Comparison of ENCODE assay signal across 8 mouse cellular contexts in genomic region chr9:21752252-21752792, GRCm38 (mm10). TPM values are rescaled to one million over a fixed set of nuclear protein-coding genes. Genes with fewer than 3 reads are reported as not detected.
DNase-seq lines count a peak whose midpoint lies in the region; ATAC-seq and TF ChIP-seq lines count a peak whose summit lies in the region.

No protein-coding gene starts in this region.

- no peaks in the 10 kb centered on the region for H3K27me3 ChIP-seq in lung, embryonic 14.5 days (ENCODE audit: insufficient read depth, low read length)

- TF ChIP-seq CTCF in lung, embryonic 14.5 days (IDR thresholded peaks at IDR 0.05; ENCODE audit: low read depth) = no peak

- H3K9me3 ChIP-seq in lung, embryonic 14.5 days (ENCODE audit: low read depth, low read length) = no peaks in the 10 kb centered on the region

- no peak overlapping the region for H3K9ac ChIP-seq in lung, embryonic 14.5 days

- H3K4me3 ChIP-seq in lung, embryonic 14.5 days (ENCODE audit: low read depth, low read length) = no peak overlapping the region

- no peak for ATAC-seq in lung, embryonic 14.5 days (ENCODE audit: insufficient read depth)

- no peak overlapping the region for H3K4me2 ChIP-seq in lung, embryonic 14.5 days

- H3K4me1 ChIP-seq in lung, embryonic 14.5 days (ENCODE audit: insufficient read depth) = peaks cover 10% of the 10 kb centered on the region

- peak overlapping the region; percentile 67; the same call in 1 of the 2 replicates for H3K27ac ChIP-seq in lung, embryonic 14.5 days (ENCODE audit: low read depth)

- peaks cover 62% of the 10 kb centered on the region for H3K36me3 ChIP-seq in lung, embryonic 14.5 days (ENCODE audit: insufficient read depth)

- DNase-seq in adrenal gland, adult 2 months = peak; percentile 58
- no peak for DNase-seq in adrenal gland, adult 8-10 months
- peak; percentile 71 for DNase-seq in urinary bladder, postnatal 4 days (ENCODE audit: low spot score in 2 of 2)
- DNase-seq in urinary bladder, postnatal 10 days (ENCODE audit: low spot score) = no peak
- peak; percentile 59 for DNase-seq in kidney, adult 18-20 months
- DNase-seq in lung, embryonic 14.5 days = peak; percentile 49
- no peak for DNase-seq in thymus, postnatal 10 days (ENCODE audit: low spot score in 2 of 2)
- DNase-seq in spleen, postnatal 10 days (ENCODE audit: low spot score in 2 of 2) = no peak

- 41% methylated on average over 10 of the region's 10 CpGs for WGBS in lung, embryonic 14.5 days

RNA-seq across cellular contexts. Expression of gene Spc24, which starts 7.8 kb away (rescaled TPM):
- 1 to 10 TPM; 1.9 to 3.7 TPM for total RNA-seq in adrenal gland, adult 2 months (2021)
- polyA plus RNA-seq in adrenal gland, adult 2 months (2012; rRNA removed) = 1.4 and 1.5 TPM in 2 replicates
- 1 to 10 TPM in 3 of 4 experiments, under 1 TPM in 1; 0.32 to 4.9 (median 2.1) TPM for total RNA-seq in adrenal gland, adult 8-10 months (2022)
- polyA plus RNA-seq in lung, embryonic 14.5 days (2014; fragmentation: Nextera tagmentation; extraction: Ambion mirVana) = 159 and 173 TPM in 2 replicates

RNA-seq across cellular contexts. Expression of gene Ldlr, which starts 29.0 kb away (rescaled TPM):
- total RNA-seq in adrenal gland, adult 2 months (2021) = 100 to 1,000 TPM in 1 of 2 experiments, 10 to 100 TPM in 1; 61.6 to 210 TPM
- polyA plus RNA-seq in adrenal gland, adult 2 months (2012; rRNA removed) = 79.5 and 143 TPM in 2 replicates
- total RNA-seq in adrenal gland, adult 8-10 months (2022) = 100 to 1,000 TPM; 102 to 164 (median 147) TPM
- polyA plus RNA-seq in lung, embryonic 14.5 days (2014; fragmentation: Nextera tagmentation; extraction: Ambion mirVana) = 24.2 and 24.4 TPM in 2 replicates

RNA-seq across cellular contexts. Expression of gene Kank2, which starts 46.2 kb away (rescaled TPM):
- total RNA-seq in adrenal gland, adult 2 months (2021) = 10 to 100 TPM; 28.4 to 56.2 TPM
- 67.8 and 76.1 TPM in 2 replicates for polyA plus RNA-seq in adrenal gland, adult 2 months (2012; rRNA removed)
- total RNA-seq in adrenal gland, adult 8-10 months (2022) = 10 to 100 TPM; 35.0 to 58.9 (median 47.5) TPM
- 16.4 TPM in 2 replicates for polyA plus RNA-seq in lung, embryonic 14.5 days (2014; fragmentation: Nextera tagmentation; extraction: Ambion mirVana)

Comparison
In these comparisons a context has a peak if more than half of its experiments do, and no peak if none do; other contexts are left out.
1. DNase-seq: peak in adrenal gland, adult 2 months (single experiment), urinary bladder, postnatal 4 days (2 of 2), kidney, adult 18-20 months (single experiment) and lung, embryonic 14.5 days (single experiment); none in adrenal gland, adult 8-10 months (single experiment), urinary bladder, postnatal 10 days (single experiment), thymus, postnatal 10 days (0 of 2) and spleen, postnatal 10 days (0 of 2).